Mouse (Mus musculus): ENCODE results near the gene Dbil5.
"Not testable (repeated sequence)": the region's sequence is repeated elsewhere in the genome, so short reads cannot be mapped to it uniquely, and the experiment has no call there.

The Dbil5 gene

DNA sequence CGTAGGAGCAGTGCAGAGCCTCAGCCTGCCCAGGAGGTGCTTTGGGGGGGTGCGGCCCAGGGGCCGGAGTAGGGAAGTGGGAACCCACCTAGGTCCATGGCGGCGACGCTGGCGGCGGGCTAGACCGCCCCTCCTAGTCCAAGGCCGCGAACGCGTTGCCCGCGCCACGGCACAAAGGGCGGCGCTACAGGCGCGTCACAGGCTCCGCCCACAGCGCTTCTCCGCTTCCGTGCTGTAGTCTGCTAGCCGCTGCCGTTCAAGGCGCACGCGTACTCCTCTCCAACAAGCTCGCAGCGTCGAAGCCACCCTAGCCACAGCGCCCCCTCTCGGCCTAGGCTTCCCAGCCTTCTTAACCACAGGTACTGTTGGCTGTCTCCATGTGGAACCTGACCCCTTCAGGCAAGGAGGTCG lies at the start of gene Dbil5, which contains the start of gene Gemin4:
TSS of gene Dbil5 (plus strand) at position 219 of the 411 bp plus-strand sequence.
TSS of gene Gemin4 (minus strand) at position 275 of the 411 bp plus-strand sequence.
- peak; percentile 94 for DNase-seq (ENCODE audit: low spot score)

DNA sequence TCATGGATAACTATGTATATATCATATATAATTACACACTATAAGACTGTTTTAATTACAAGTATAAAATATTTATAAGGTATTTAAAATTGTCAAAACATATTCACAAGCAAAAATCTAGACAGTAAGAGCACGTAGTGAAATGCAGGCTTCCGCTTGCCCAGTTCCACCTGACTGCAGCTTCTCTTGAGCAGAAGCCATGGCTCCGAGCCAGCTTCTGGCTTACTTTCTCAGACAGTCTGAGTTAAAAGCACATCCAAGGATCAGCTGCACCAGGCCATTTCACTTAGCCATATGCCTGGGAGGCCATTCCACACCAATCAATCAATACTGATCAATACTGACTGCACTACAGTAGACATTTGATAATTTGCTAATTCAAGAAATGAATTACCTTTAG lies 48.4 kb upstream of the Dbil5 start:
- DNase-seq (ENCODE audit: low spot score): no peak

DNA sequence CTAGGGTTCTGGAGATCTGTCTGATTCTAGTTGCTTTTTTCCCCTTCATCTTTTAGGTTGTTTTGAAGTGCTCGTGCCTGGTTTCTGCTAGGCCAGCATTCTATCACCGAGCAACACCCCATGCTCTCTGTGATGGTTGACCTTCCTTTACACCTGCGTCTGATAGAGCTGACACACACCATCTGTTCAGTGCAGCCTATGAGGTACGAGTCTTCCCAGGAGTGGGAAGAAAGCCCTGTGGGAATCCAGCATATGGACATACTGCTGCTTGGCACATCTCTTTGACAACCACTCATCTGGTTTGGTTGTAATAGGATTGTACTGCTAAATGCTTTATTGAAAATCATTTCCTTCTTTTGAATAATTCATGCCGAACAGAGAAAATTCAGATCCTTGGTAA lies 47.2 kb upstream of the Dbil5 start:
- no peak for DNase-seq (ENCODE audit: low spot score)

DNA sequence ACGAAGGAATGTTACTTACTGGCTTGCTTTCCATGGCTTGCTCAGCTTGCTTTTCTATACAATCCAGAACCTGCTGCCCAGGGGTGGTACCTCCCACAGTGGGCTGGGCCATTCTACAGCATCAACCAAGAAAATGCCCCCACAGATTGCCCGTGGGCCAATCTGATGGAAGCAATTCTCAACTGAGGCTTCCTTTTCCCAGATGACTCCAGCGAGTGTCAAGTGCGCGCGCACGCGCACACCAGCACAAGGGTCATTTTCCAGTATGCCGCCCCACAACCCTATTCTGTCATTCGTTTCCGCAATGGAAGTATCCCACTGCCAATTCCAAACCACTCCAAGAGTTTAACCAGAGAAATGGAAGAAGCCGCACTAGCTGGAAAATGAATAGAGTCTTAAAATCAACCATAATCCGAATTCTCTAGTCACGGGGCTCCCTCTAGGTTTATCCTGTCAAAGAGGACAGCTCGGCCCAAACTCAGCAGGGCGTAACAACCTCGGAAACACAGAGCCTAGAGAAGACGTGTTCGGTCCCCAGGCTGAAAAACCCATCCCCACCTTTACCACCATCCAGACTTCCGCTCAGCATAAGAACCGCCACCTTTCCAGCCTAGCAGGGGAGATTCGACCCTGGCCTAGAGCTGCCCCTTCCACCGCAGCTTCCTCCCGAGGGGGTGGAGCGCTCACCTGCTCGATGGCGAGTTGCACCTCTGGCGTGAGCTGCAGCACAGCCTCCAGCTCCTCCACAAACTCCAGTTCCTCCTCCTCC lies 38.5 kb upstream of the Dbil5 start:
- DNase-seq (ENCODE audit: low spot score): peak; percentile 48

DNA sequence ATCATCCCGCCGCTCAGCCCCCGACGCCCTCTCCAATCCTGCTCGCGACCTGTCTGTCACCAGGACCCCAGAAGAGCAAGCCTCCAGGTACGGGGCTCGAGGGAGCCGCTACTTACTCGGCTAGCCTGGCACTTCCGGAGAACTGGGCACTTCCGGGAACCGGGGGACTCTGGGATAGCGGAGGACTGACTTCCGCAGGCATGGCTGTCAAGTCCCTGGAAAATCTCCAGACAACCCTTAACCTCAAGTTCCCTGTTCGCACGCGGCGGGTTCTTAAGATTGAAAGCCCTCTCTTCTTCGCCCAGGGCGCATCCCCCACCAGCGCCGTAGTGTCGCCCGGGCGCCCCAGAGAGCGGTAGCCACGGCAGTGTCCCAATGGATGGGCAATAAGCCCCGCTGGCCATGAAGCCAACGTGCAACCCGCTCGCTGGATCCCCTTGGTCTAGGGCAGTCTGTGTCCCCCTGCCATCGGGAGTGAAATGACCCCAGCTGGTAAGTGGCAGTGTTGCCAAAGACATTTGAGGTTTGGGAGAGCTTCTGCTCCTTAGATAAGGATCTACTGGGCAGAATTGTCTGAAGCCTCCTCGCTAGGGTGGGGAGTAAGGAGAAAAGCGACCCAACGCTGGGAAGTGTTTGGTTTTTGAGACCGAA lies 37.8 kb upstream of the Dbil5 start, which contains the start of the genes Vps53 and Fam57a:
TSS of gene Vps53 (minus strand) at position 153 of the 651 bp plus-strand sequence.
TSS of gene Fam57a (plus strand) at position 177 of the 651 bp plus-strand sequence.
- DNase-seq (ENCODE audit: low spot score): peak; percentile 91

DNA sequence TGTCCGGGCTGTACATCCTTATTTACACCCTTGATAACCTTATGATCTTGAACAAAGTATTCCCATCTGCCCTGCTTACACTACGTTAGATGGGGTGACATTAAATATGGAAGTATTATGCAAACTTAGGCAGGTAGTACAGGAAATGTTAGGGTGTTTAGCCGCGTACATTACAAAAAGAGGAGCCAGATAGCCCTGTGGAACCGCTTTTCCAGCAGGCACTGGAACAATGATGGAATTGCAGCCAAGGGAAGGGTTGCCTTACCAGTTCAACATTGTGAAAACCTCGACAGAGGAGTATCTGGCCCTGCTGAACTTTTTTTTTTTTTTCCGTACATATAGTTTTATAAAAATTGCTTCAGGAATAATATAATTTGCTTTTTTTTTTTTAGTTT lies 37.3 kb upstream of the Dbil5 start:
- DNase-seq (ENCODE audit: low spot score): no peak

DNA sequence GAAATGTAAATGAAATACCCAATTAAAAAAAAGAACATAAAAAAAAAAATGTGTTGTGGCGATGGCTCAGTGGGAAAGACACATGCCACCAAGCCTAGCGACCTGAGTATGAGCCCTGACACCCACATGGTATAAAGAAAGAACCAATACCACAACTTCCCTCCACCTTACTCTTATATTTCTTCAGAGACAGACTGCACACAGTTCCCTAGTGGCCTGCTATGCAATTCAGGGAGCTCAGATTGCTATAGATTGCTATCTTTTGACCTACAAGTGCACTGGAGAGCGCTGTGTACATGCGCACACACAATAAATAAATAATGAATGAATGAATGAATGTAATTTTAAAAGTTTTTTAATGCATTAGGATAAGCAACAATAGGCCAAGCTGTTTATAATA lies 33.7 kb upstream of the Dbil5 start:
- no peak for DNase-seq (ENCODE audit: low spot score)

DNA sequence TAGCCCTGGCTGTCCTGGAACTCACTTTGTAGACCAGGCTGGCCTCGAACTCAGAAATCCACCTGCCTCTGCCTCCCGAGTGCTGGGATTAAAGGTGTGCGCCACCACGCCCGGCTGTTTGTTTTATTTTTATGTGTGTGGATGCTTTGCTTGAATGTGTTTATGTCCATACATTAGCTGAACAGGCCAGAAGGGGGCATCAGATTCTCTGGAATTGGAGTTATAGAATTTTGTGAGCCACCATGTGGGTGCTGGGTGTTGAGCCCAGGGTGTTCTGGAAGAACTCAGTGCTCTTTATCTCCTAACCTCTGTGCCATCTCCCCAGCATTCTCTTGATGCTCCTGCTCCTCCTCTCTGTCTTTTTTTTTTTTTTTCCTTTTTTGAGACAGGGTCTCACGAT lies 30.5 kb upstream of the Dbil5 start:
- DNase-seq (ENCODE audit: low spot score): no peak

DNA sequence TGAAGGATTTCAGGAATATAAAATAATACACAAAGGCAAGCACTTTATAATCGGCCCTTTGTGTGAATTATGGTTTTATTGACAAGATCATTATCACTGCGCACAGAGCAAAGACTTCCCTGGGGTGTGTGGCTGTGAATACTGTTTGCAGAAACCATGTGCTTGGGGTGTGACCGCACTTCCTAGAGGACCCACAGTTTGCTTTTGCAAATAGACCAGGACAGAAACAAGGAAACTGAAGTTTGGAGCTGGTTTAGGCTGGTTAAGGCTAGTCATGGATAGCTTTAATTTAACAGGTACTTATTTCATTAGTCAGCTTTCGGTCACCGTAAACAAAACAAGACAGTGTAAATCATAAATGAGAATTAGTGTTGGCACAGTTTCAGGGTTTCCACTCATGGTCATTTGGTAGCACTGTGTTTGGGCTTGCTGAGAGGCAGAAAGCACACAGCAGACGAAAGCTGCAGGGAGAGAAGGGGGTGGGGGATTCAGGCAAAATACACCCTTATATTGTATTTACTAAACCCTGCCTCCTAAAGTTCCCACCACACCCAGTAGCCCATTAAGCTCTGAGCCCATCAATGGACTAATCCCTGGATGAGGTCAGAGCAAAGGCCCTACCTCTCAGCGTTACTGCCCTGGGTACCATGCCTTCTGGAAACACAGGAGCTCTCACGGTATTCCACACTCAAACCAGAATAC lies 21.0 kb upstream of the Dbil5 start:
- DNase-seq (ENCODE audit: low spot score): no peak

DNA sequence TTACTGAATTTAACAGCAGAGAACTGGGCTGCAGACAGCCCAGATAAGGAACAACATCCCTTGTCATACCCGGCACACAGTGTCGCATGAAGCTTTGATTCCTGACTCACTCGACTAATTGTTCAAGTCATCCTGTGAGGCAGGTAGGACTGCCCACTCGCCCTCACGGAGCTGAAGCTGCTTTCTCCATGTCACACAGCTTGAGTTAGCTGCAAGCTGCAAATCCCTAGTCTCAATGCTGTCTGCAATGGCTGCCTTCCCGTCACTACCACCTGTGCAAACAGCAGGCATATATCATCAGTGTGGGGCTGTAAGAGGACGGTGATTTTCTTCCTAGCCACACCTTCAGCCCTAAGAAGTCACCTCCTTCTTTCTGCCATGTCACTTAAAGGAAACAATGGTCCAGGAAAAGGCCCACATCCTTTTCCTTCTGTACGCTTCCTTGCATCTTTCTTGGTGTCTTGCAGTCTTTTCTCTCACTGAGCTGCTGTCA lies 20.4 kb upstream of the Dbil5 start:
- DNase-seq (ENCODE audit: low spot score): no peak

DNA sequence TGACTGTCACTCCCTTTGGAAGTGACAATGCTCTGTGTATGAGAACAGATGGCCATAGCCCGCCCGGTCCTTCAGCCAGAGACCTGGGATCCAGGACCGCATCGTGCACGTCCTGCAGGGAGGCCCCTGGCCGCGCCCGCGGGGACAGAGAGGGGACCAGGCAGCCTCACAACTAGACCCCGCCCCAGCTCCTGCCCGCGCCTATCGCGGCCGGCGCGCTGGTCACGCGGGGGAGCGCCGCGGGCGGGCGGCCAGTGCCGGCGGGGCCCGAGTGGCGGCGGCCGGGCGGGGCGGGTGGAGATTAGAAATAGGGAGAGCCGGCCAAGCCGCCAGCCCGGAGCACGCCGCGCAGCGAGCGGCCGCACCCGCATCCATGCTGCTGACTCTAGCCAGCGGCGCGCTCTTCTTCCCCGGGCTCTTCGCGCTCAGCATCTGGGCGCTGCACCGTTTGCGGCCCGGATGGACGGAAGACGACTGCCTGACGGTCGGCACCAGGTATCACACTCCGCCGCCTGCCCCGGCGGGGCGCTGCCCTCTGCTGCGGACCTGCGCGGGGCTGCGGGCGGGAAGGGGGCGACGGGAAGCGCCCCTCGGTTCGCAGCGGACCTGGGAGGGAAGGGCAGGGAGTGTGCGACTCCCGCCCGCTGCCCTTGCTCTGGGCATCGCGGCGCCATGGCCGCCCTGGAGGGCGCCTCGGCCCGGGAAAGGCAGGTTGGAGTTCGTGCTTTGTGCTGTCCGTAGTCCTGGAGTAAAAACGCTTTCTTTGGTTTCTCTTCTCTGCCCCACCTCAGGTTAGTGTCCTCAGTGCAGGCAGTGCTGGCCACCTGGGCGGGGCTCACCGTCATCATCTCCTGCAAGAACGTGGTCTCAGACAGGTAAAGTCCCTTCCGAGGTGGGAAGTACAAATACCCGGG lies 15.4 kb upstream of the Dbil5 start:
- DNase-seq (ENCODE audit: low spot score): peak; percentile 74

DNA sequence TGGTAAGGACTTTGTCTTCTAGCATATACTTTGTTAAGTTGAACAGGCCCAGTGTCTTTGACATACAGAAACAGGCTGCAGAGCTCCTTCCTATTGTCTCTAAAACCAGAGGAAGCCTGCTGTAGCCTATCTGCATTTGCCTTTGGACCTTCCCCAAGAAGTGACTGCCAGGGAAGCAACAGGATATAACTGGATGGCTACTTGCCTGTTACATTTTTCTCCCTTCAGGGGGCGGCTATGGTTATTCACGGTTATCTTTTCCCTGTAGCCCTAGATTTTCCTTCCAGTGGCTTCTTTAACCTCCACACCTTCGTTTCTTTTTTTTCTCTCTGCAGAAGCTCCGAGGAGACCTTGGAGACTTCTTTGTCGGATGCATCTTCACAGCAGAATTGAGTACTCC lies 10.6 kb upstream of the Dbil5 start:
- DNase-seq (ENCODE audit: low spot score): no peak

DNA sequence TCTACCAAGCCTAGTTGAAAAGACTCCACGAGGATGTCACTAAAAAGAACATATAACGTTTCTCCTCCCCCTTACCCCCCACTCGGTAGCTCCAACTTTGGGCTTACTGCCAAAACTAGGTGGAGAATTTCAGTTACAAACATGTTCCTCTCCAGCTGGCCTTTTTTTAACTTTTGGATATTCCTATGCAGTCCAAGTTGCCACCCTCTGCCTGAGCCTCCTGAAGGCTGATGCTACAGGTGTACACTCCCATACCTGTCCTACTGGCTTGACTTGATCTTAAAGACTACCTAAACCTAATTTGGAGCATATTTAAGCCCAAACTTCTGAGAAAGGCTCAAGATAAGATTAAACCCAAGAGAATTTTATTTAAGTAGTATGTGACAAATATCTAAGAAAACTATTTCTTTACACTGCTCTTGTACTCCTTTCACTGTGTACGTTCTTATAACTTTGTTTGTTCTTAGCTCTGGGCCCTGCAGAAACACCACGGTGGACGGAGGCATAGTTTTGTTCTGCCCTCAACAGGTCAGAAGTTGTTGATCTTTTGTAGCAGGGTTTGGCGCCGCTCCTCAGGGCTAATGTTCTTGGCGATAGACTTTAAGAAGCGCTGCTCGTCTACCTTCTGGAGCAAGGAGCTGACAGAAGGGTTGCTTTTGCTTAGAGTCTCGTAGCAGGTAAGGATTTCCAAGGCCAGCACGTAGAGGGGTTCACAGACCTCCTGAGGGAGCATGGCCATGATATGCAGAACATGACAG lies 7.0 kb upstream of the Dbil5 start:
- no peak for DNase-seq (ENCODE audit: low spot score)

DNA sequence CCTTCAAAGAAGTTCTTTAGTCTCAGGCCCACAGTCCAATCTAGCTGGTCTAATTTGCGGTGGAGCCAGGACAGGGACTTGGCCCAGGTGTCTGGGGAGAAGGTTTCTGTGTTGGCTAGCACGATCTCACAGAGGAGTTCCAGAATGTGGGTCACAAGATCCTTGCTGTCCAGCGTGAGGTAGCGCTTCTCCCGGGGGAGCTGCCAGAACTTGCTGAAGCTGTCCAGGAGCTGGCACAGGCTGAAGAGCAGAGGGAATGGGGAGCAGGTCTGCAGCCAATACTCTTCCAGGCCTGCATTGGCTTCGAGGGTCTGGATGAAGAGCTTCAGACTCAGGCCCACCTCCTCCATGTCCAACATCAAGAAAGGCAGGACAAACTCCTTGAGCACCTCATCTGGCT lies 5.8 kb upstream of the Dbil5 start:
- not testable (repeated sequence) for DNase-seq (ENCODE audit: low spot score)

DNA sequence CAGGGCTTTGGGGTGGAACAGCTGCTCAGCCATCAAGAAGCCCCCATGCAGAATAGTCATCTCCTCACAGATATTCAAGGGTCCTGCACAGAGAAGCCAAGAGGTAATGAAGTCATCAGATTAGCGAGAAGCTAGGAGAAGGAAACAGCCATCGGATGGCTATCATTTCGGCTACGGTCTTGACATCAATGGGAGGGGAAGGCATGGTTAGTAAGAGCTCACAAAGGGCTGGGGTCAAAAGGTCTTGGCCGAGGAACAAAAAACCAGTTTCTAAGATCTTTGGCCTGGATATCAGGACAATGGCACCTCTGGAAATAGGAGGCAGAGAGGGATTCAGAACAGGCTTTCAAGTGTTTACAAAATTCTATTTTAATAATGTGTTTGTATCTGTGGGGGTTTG lies 3.6 kb upstream of the Dbil5 start:
- DNase-seq (ENCODE audit: low spot score): no peak

DNA sequence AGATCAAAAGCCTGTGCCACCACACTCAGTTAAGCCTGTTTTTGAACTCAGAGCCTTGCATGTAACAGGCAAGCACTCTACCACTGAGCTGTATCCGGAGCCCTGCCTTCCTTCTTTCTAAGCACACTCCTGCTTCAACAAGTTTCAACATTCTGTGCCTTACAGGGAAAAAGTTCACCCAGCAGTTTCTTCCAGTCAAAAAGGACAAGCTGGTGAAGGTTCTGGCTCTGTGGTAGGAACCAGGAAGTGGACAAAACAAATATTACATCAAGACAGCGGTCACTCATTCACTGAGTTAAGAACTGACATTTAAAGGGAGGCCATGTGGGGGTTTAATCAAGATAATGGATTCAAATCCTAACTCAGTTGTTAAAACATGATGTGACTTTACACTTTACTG lies 2.4 kb upstream of the Dbil5 start:
- peak; percentile 31 for DNase-seq (ENCODE audit: low spot score)

DNA sequence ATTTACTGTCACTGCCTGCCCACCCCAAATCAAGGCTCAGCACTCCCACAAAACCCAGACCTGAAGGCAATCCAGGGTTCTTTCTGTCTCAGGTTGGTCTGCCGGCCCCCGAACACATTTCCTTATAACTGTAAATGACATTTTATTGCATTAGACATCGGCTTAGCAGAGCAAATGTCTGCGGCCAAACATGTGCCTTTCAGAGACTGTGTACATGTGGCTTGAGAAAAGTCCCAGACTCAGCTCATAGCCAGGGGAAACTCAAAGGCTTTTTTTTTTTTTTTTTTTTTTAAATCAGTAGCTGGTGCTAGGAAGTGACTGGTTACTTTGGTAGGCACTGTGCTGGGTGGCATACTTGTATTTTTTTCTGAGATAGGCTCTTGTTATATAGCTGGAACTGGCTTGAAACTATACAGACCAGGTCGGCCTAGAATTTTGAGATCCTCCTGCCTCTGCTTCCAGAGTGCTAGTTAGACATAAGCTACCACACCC lies 1.3 kb upstream of the Dbil5 start:
- DNase-seq (ENCODE audit: low spot score): no peak

DNA sequence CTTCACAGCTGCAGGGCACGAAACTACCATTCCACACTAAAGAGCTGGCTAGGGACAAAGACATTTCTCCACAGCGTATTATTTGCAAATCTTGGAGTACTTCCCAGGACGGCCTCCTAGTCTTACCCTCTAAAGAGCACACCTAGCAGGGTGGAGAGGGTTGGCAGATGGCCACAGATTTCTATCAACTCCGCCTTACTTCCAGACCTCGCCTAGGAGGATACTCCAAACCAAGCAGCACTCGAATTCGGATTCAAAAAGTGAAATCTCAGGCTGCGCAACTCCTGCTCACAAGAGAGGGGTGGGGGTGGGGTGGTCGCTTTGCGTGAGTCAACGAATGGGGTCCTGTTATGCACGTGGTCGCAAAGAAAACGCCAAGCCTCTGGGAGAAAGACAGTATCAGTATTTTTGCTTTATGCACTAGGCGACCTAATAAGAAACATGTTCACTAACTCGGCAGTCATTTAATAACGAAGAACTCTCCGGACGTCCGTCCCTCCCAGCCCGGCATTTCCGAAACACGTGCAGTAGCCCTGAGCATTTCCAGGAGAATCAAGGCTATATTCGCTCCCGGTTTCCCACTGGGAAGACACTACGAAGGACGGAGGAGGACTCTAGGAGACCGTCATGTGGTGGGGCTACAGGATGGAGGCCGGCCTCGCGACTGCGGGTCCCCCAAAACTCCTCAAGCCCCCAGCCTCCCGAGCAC lies 573 bp upstream of the Dbil5 start:
- DNase-seq (ENCODE audit: low spot score): no peak

DNA sequence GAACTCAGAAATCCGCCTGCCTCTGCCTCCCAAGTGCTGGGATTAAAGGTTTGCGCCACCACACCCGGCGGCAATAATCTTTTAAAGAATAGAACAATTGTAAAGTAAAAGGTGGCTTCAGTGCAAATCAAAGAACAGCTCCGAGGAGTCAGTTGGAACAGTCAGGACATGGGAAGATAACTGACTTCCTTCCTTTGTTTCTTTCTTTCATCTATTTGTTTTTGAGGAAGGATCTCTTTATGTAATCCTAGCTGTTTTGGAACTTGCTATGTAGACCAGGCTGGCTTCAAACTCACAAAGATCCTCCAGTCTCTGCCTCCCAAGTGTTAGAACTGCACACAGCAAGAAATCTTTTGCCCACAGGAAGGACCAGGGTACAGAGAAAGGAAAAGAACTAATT lies 7.2 kb downstream of the Dbil5 start:
- DNase-seq (ENCODE audit: low spot score): no peak

DNA sequence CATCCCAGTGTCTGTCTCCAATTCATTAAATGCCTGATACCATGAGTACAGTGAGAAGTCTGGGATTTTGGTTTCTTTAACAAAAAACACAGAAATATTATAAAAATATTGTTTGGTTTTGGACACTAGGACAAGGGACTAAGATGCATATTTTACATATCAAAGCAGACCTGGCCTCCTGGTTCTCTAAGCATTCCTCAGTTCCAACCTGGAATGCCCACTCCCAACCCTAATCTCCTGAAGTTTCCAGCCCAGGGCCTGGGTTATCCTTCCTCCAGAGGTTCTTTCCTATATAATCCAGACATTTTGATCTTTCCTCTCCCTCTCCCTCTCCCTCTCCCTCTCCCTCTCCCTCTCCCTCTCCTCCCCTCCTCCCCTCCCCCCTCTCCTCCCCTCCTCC lies 7.6 kb downstream of the Dbil5 start:
- no peak for DNase-seq (ENCODE audit: low spot score)

All from yolk sac, embryonic 10.5 days (tissue).